In genomic region chr1:79803614-79804013, GRCm38 (mm10) we compare ENCODE assay signal across 12 mouse cellular contexts.
"Had no signal": no experiment of that assay in that cellular context is flagged by ENCODE, and none has a peak within 500 bp of the region (broad histone marks: within the 10 kb centered on the region; RNA-seq: fewer than 3 reads in every experiment).

No protein-coding gene starts in this region.

- H3K4me1 ChIP-seq: limb, embryonic 15.5 days; liver, embryonic 12.5 days; midbrain, embryonic 13.5 days; neural tube, embryonic 12.5 days had no signal

- H3K4me2 ChIP-seq: limb, embryonic 15.5 days; liver, embryonic 12.5 days; lung, embryonic 14.5 days; midbrain, embryonic 13.5 days had no signal

- H3K9me3 ChIP-seq: limb, embryonic 15.5 days; liver, embryonic 12.5 days; midbrain, embryonic 13.5 days; neural tube, embryonic 12.5 days had no signal

- H3K27me3 ChIP-seq: limb, embryonic 15.5 days; liver, embryonic 12.5 days; midbrain, embryonic 13.5 days; neural tube, embryonic 12.5 days had no signal

- DNase-seq: kidney, postnatal 25 days; lung, embryonic 14.5 days; lung, postnatal 10 days; lung, postnatal 4 days; right cerebral cortex, adult 18-20 months; right cerebral cortex, postnatal 25 days; thymus, postnatal 36 days had no signal

- ATAC-seq: liver, embryonic 12.5 days had no signal

- H3K36me3 ChIP-seq: liver, embryonic 12.5 days had no signal

- H3K27ac ChIP-seq: left cerebral cortex, adult 2 months; limb, embryonic 15.5 days; liver, embryonic 12.5 days; midbrain, embryonic 13.5 days; neural tube, embryonic 12.5 days had no signal

- H3K4me3 ChIP-seq: left cerebral cortex, adult 2 months; limb, embryonic 15.5 days; liver, embryonic 12.5 days; midbrain, embryonic 13.5 days; neural tube, embryonic 12.5 days had no signal

- H3K9ac ChIP-seq: limb, embryonic 15.5 days; liver, embryonic 12.5 days; lung, embryonic 14.5 days; midbrain, embryonic 13.5 days; neural tube, embryonic 12.5 days had no signal
